Mouse (Mus musculus): ENCODE measurements around the gene Vwa5b1. TPM values are rescaled to one million over a fixed set of nuclear protein-coding genes. Genes with fewer than 3 reads are reported as not detected.

Vwa5b1 gene
- polyA plus RNA-seq, 1 experiment from 2014 or later, result 0.48 TPM

DNA sequence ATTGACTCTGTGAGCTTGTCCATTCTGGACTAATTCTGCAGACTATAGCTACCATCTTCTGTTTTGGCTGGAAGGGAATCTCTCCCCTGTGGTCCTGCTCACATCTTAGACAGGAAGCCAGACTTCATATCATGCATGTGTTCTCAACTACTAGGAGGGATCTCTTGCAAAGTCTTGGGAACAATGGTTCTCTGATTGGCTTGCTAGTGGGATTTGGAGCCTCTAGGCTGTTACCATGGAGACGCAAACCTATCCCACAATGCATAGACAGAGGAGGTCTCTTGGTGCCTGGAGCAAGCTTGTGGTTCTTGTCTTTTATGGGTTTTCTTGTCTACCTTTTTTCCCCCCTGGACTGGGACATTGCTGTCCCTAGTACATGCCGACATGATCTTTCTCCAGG lies 67.4 kb downstream of the Vwa5b1 start:
- DNase-seq (ENCODE audit: low spot score), result no peak
- no peaks in the 10 kb centered on the region for H3K9me3 ChIP-seq (ENCODE audit: control insufficient read depth, low read length)
- no peak for ATAC-seq (ENCODE audit: insufficient read depth, low FRiP score, low TSS enrichment)
- H3K4me2 ChIP-seq (ENCODE audit: low read depth), result no peak overlapping the region
- no peak overlapping the region for H3K27ac ChIP-seq (ENCODE audit: low read depth, low read length)
- 81% methylated on average over 2 of the region's 2 CpGs for WGBS
- no peak overlapping the region for H3K9ac ChIP-seq (ENCODE audit: low read length)
- H3K36me3 ChIP-seq (ENCODE audit: control insufficient read depth, insufficient read depth, low read length), result no peaks in the 10 kb centered on the region
- no peaks in the 10 kb centered on the region for H3K27me3 ChIP-seq (ENCODE audit: control insufficient read depth, insufficient read depth, low read length)
- H3K4me1 ChIP-seq (ENCODE audit: control insufficient read depth, insufficient read depth, low read length), result no peaks in the 10 kb centered on the region
- H3K4me3 ChIP-seq (ENCODE audit: low read depth, low read length), result no peak overlapping the region

DNA sequence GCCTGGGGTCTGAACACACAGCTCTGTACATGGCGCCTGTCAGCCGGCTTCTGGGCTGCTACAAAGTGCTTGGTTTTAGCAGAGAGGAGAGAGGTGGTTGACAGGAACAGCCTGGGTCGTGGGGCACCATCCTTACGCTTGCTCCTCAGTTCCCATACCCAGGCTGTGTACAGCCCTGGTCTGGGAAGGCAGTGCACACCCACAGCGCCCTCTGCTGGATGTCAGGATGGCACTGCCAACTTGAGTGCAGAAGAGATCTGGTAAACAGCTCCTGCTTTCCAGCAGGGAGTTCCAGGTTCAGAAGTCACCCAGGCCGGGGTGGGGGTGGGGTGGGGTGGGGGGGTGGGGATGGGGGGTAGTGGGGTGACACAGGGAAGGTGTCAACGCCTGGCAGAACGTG lies 73.7 kb downstream of the Vwa5b1 start:
- WGBS, result 9% methylated on average over 7 of the region's 8 CpGs
- H3K9ac ChIP-seq (ENCODE audit: low read length), result no peak overlapping the region
- peak; percentile 55; the same call in 1 of the 2 replicates for ATAC-seq (ENCODE audit: insufficient read depth, low FRiP score, low TSS enrichment)
- peaks cover 2% of the 10 kb centered on the region; the same call in 1 of the 2 replicates for H3K27me3 ChIP-seq (ENCODE audit: control insufficient read depth, insufficient read depth, low read length)
- no peak overlapping the region for H3K4me2 ChIP-seq (ENCODE audit: low read depth)
- peak; percentile 84 for DNase-seq (ENCODE audit: low spot score)
- no peaks in the 10 kb centered on the region for H3K9me3 ChIP-seq (ENCODE audit: control insufficient read depth, low read length)
- no peaks in the 10 kb centered on the region for H3K36me3 ChIP-seq (ENCODE audit: control insufficient read depth, insufficient read depth, low read length)
- H3K4me3 ChIP-seq (ENCODE audit: low read depth, low read length), result no peak overlapping the region
- no peak overlapping the region for H3K27ac ChIP-seq (ENCODE audit: low read depth, low read length)
- no peaks in the 10 kb centered on the region for H3K4me1 ChIP-seq (ENCODE audit: control insufficient read depth, insufficient read depth, low read length)

- no peaks in the 10 kb centered on the region for H3K36me3 ChIP-seq (ENCODE audit: control insufficient read depth, insufficient read depth, low read length)
- peak overlapping the region; percentile 25 for H3K4me2 ChIP-seq (ENCODE audit: low read depth)
- no peak for ATAC-seq (ENCODE audit: insufficient read depth, low FRiP score, low TSS enrichment)
- DNase-seq (ENCODE audit: low spot score), result no peak
- peaks cover 5% of the 10 kb centered on the region; the same call in 1 of the 2 replicates for H3K4me1 ChIP-seq (ENCODE audit: control insufficient read depth, insufficient read depth, low read length)
- H3K9ac ChIP-seq (ENCODE audit: low read length), result no peak overlapping the region
- 5% methylated on average over 19 of the region's 19 CpGs for WGBS
- no peak overlapping the region for H3K27ac ChIP-seq (ENCODE audit: low read depth, low read length)
- H3K9me3 ChIP-seq (ENCODE audit: control insufficient read depth, low read length), result no peaks in the 10 kb centered on the region
- H3K4me3 ChIP-seq (ENCODE audit: low read depth, low read length), result no peak overlapping the region
- H3K27me3 ChIP-seq (ENCODE audit: control insufficient read depth, insufficient read depth, low read length), result peaks cover 17% of the 10 kb centered on the region
Measured at GRCm38 (mm10) chr4:138555531-138555930, 80.2 kb downstream of the Vwa5b1 start.

- H3K9me3 ChIP-seq (ENCODE audit: control insufficient read depth, low read length), result no peaks in the 10 kb centered on the region
- ATAC-seq (ENCODE audit: insufficient read depth, low FRiP score, low TSS enrichment), result no peak
- no peak overlapping the region for H3K27ac ChIP-seq (ENCODE audit: low read depth, low read length)
- H3K4me2 ChIP-seq (ENCODE audit: low read depth), result peak overlapping the region; percentile 8; the same call in 1 of the 2 replicates
- 2% methylated on average over 14 of the region's 14 CpGs for WGBS
- peaks cover 17% of the 10 kb centered on the region for H3K27me3 ChIP-seq (ENCODE audit: control insufficient read depth, insufficient read depth, low read length)
- peaks cover 5% of the 10 kb centered on the region; the same call in 1 of the 2 replicates for H3K4me1 ChIP-seq (ENCODE audit: control insufficient read depth, insufficient read depth, low read length)
- H3K9ac ChIP-seq (ENCODE audit: low read length), result no peak overlapping the region
- H3K36me3 ChIP-seq (ENCODE audit: control insufficient read depth, insufficient read depth, low read length), result no peaks in the 10 kb centered on the region
- no peak overlapping the region for H3K4me3 ChIP-seq (ENCODE audit: low read depth, low read length)
- DNase-seq (ENCODE audit: low spot score), result peak; percentile 44
Measured at GRCm38 (mm10) chr4:138554934-138555333, 80.8 kb downstream of the Vwa5b1 start.

DNA sequence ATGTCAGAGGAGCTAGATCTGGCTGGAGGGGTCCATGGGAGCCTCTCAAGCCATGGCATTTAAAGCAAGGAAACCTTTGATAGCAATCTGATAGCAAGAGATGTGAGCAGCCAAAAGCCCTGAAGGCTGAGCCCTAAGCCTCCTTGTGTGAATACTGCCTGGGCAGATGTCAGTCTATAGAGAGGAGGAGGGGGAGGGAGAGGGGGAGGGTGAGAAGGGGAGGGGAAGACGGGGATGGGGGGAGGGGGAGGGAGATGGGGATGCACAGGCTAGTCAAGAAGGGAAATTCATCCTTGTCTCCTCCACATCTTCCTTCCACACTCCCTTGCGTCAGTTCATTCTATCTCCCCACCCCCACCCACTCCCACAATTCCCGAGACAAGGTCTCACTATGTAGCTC lies 81.4 kb downstream of the Vwa5b1 start:
- 4% methylated on average over 2 of the region's 3 CpGs for WGBS
- H3K36me3 ChIP-seq (ENCODE audit: control insufficient read depth, insufficient read depth, low read length), result no peaks in the 10 kb centered on the region
- DNase-seq (ENCODE audit: low spot score), result no peak
- H3K4me3 ChIP-seq (ENCODE audit: low read depth, low read length), result no peak overlapping the region
- no peaks in the 10 kb centered on the region for H3K9me3 ChIP-seq (ENCODE audit: control insufficient read depth, low read length)
- H3K4me1 ChIP-seq (ENCODE audit: control insufficient read depth, insufficient read depth, low read length), result peaks cover 5% of the 10 kb centered on the region; the same call in 1 of the 2 replicates
- ATAC-seq (ENCODE audit: insufficient read depth, low FRiP score, low TSS enrichment), result no peak
- no peak overlapping the region for H3K27ac ChIP-seq (ENCODE audit: low read depth, low read length)
- H3K4me2 ChIP-seq (ENCODE audit: low read depth), result no peak overlapping the region
- H3K9ac ChIP-seq (ENCODE audit: low read length), result no peak overlapping the region
- peaks cover 17% of the 10 kb centered on the region for H3K27me3 ChIP-seq (ENCODE audit: control insufficient read depth, insufficient read depth, low read length)

DNA sequence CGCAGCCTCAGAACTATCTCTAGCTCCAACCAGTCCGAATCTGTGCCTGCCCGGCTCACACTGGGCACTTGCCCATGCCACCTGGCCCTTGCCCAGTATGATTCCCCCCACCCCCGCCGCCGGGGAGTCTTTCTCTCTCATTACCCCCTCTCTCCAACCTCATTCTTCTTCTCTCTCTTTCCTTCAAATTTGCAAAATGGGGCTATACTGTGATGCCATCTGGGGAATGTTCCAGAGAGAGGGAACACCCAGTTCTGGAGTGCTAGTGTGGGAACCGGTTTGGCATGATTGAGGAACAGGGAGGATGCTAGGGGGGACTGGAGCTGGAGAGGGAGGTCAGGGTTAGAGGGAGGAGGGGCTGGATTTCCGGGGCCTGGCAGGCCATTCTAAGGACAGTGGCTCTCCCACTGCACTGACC lies 82.2 kb downstream of the Vwa5b1 start:
- Histone ChIP-seq H3K4me3 (ENCODE audit: low read depth, low read length) (no peak overlapping the region), H3K4me1 (ENCODE audit: control insufficient read depth, insufficient read depth, low read length) (peaks cover 5% of the 10 kb centered on the region; the same call in 1 of the 2 replicates), H3K27ac (ENCODE audit: low read depth, low read length) (no peak overlapping the region), H3K9me3 (ENCODE audit: control insufficient read depth, low read length) (no peaks in the 10 kb centered on the region), H3K36me3 (ENCODE audit: control insufficient read depth, insufficient read depth, low read length) (no peaks in the 10 kb centered on the region), H3K27me3 (ENCODE audit: control insufficient read depth, insufficient read depth, low read length) (peaks cover 17% of the 10 kb centered on the region), H3K4me2 (ENCODE audit: low read depth) (no peak overlapping the region), H3K9ac (ENCODE audit: low read length) (no peak overlapping the region)
- no peak for DNase-seq (ENCODE audit: low spot score)
- 66% methylated on average over 8 of the region's 8 CpGs for WGBS
- ATAC-seq (ENCODE audit: insufficient read depth, low FRiP score, low TSS enrichment), result no peak

DNA sequence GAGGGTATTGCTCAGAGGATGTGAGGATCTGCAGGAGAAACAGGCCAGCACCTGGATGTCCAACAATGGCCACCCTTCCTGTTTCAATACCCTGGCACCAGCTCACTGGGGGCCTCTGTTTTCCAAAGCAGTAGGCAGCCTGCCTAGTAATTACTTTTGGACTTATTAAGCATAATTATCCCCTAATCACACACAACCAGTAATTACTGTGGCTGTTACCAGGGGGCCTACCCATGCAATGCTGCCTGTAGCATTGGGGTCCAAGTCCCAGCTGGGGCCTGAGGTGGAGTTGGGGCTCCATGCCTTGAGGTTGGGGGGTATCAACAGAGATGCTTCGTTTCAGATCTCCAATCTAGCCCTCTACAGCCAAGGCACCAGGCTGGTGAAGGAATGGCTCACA lies 82.6 kb downstream of the Vwa5b1 start:
- Histone ChIP-seq H3K4me2 (ENCODE audit: low read depth) (no peak overlapping the region), H3K27me3 (ENCODE audit: control insufficient read depth, insufficient read depth, low read length) (peaks cover 17% of the 10 kb centered on the region), H3K27ac (ENCODE audit: low read depth, low read length) (no peak overlapping the region), H3K9me3 (ENCODE audit: control insufficient read depth, low read length) (no peaks in the 10 kb centered on the region), H3K9ac (ENCODE audit: low read length) (no peak overlapping the region), H3K4me3 (ENCODE audit: low read depth, low read length) (no peak overlapping the region), H3K4me1 (ENCODE audit: control insufficient read depth, insufficient read depth, low read length) (peaks cover 5% of the 10 kb centered on the region; the same call in 1 of the 2 replicates), H3K36me3 (ENCODE audit: control insufficient read depth, insufficient read depth, low read length) (no peaks in the 10 kb centered on the region)
- DNase-seq (ENCODE audit: low spot score) (no peak), ATAC-seq (ENCODE audit: insufficient read depth, low FRiP score, low TSS enrichment) (no peak)
- WGBS, result 63% methylated on average over 1 of the region's 1 CpGs

DNA sequence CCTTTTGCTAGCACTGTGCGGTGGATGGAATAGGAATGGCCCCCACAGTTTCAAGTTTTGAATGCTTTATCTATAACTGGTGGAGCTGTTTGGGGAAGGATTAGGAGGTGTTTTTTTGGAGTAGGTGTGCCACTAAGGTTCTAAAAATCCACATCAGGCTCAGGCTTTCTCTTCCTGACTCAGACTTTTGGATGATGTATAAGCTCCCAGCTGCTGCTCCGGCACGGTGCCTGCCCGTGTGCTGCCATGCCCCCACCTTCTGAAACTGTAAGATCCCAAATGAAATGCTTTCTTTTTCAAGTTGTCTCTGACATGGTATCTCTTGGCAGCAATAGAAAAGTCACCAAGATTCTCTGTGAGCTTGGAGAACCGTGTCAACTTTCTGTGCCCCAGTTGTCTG lies 84.1 kb downstream of the Vwa5b1 start:
- no peaks in the 10 kb centered on the region for H3K36me3 ChIP-seq (ENCODE audit: control insufficient read depth, insufficient read depth, low read length)
- ATAC-seq (ENCODE audit: insufficient read depth, low FRiP score, low TSS enrichment) (no peak), DNase-seq (ENCODE audit: low spot score) (no peak)
- WGBS, result 90% methylated on average over 5 of the region's 5 CpGs
- H3K4me3 ChIP-seq (ENCODE audit: low read depth, low read length), result no peak overlapping the region
- peaks cover 9% of the 10 kb centered on the region; the same call in 1 of the 2 replicates for H3K4me1 ChIP-seq (ENCODE audit: control insufficient read depth, insufficient read depth, low read length)
- peaks cover 12% of the 10 kb centered on the region for H3K27me3 ChIP-seq (ENCODE audit: control insufficient read depth, insufficient read depth, low read length)
- H3K9ac ChIP-seq (ENCODE audit: low read length), result no peak overlapping the region
- H3K4me2 ChIP-seq (ENCODE audit: low read depth), result no peak overlapping the region
- no peak overlapping the region for H3K27ac ChIP-seq (ENCODE audit: low read depth, low read length)
- H3K9me3 ChIP-seq (ENCODE audit: control insufficient read depth, low read length), result no peaks in the 10 kb centered on the region

DNA sequence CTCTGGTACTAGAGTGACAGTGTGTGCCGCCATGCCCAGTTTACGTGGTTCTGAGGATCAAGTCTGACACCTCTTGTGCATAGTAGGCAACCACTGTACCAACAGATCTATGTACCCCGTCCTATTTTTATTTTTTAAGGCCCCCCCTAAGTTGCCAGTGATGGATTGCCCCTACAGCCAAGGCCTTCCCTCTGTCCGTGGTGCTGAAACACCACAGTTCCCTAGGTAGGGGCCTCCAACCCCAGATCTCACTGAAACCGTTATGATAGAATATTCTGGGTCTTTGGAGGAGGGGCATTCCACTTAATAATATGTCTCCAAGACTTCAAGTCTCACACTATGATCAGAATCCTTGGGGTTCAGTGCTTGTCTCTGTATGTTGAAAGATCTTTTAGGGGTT lies 85.1 kb downstream of the Vwa5b1 start:
- WGBS, result 62% methylated on average over 5 of the region's 5 CpGs
- peaks cover 8% of the 10 kb centered on the region; the same call in 1 of the 2 replicates for H3K4me1 ChIP-seq (ENCODE audit: control insufficient read depth, insufficient read depth, low read length)
- H3K9ac ChIP-seq (ENCODE audit: low read length), result no peak overlapping the region
- no peak overlapping the region for H3K4me2 ChIP-seq (ENCODE audit: low read depth)
- no peaks in the 10 kb centered on the region for H3K9me3 ChIP-seq (ENCODE audit: control insufficient read depth, low read length)
- no peak for DNase-seq (ENCODE audit: low spot score)
- no peak for ATAC-seq (ENCODE audit: insufficient read depth, low FRiP score, low TSS enrichment)
- no peak overlapping the region for H3K4me3 ChIP-seq (ENCODE audit: low read depth, low read length)
- peaks cover 5% of the 10 kb centered on the region for H3K27me3 ChIP-seq (ENCODE audit: control insufficient read depth, insufficient read depth, low read length)
- H3K36me3 ChIP-seq (ENCODE audit: control insufficient read depth, insufficient read depth, low read length), result no peaks in the 10 kb centered on the region
- H3K27ac ChIP-seq (ENCODE audit: low read depth, low read length), result no peak overlapping the region

Data from neural tube, embryonic 11.5 days (tissue).